Mouse (Mus musculus): ENCODE data around the gene Ttc28. TPM values are rescaled to one million over a fixed set of nuclear protein-coding genes. Genes with fewer than 3 reads are reported as not detected.

The Ttc28 gene
- polyA plus RNA-seq, 3 experiments from 2014 or later, result 0.83 to 4.4 (median 4.3) TPM

GRCm38 (mm10) chr5:110888596-110888995, 9.0 kb downstream of the Ttc28 start:
- ATAC-seq, result no peak

GRCm38 (mm10) chr5:110889945-110890344, 10.3 kb downstream of the Ttc28 start:
- no peak for ATAC-seq

GRCm38 (mm10) chr5:110890561-110890960, 11.0 kb downstream of the Ttc28 start:
- ATAC-seq, result no peak

- ATAC-seq, result no peak
These were observed 17.6 kb downstream of the Ttc28 start for GRCm38 (mm10) chr5:110897114-110897788.

GRCm38 (mm10) chr5:110898169-110898568, 18.6 kb downstream of the Ttc28 start:
- ATAC-seq, result no peak

DNA sequence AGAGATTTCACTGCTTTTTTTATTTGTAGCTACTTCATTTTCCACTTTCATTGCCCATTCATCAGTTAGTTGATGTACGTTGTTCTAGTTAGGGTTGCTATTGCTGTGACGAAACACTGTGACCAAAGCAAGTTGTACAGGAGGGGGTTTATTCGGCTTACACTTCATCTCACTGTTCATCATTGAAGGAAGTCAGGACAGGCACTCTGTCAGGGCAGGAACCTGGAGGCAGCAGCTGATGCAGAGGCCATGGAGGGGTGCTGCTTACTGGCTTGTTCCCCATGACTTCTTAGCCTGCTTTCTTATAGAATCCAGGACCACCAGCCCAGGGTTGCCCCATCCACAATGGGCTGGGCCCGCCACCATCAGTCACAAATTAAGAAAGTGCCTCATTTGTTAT, 19.2 kb downstream of the Ttc28 start:
- no peak for ATAC-seq

DNA sequence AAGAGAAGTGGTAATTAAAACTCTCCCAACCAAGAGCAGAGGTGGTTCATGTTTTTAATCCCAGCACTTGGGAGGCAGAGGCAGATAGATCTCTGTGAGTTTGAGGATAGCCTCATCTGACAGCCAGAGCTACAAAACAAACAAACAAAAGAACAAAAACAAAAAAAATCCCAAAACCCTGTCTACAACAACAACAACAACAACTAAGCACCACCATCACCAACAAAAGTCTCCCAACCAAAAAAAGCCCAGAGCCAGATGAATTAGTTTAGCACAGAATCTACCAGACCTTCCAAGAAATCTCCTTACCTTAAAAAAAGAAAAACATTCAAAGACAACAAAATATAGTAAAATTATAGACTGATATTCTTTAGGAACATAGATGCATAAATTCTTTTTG, 20.7 kb downstream of the Ttc28 start:
- no peak for ATAC-seq

DNA sequence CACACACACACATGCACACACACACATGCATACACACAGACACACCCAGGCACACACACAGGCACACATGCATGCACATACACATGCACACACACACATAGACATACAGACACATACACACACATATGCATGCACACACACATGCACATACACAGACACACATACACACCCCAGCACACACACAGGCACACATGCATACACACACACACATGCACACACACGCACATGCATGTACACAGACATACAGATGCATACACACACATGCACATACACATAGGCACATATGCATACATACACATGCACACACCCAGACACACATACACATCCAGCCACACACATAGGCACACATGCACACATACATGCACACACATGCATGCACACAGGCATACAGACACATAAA, 27.1 kb downstream of the Ttc28 start:
- no peak for ATAC-seq

DNA sequence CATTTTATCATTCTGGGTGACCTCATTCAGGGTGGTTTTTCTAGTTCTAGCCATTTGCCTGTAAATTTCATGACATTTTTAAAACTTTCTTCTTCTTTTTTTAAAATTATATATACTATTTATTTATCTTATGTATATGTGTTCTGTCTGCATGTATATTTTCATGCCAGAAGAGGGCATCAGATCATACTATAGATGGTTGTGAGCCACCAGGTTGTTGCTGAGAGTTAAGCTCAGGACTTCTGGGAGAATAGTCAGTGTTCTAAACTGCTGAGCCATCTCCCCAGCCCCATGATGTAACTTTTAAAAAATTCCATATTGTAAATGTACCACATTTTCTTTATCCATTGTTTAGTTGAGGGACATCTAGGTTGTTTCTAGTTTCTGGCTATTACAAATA, 29.3 kb downstream of the Ttc28 start:
- ATAC-seq, result no peak

- ATAC-seq, result no peak
These were observed 30.5 kb downstream of the Ttc28 start for GRCm38 (mm10) chr5:110909955-110910589.

GRCm38 (mm10) chr5:110914859-110915258, 35.3 kb downstream of the Ttc28 start:
- no peak for ATAC-seq

DNA sequence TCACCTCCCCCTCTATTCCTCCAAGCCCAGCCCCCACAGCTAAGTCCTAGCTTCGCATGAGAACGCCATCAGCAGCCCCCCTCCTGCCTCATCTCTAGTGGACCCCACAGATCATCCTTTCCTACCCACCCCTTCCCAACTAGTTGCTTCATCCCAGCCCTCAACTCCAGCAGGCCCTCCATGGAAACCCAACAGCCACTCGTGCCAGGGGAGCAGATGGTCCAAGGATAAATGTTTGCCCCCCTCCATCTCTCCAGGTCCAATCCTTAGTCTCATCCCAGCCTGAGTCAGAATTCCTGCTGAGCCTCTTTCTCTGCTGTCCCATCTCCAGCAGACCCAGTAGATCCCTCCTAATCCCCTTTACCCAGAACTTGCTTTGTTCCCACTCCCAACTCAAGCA, 36.6 kb downstream of the Ttc28 start:
- ATAC-seq, result no peak

- no peak for ATAC-seq
These were observed 39.9 kb downstream of the Ttc28 start for GRCm38 (mm10) chr5:110919541-110919940.

DNA sequence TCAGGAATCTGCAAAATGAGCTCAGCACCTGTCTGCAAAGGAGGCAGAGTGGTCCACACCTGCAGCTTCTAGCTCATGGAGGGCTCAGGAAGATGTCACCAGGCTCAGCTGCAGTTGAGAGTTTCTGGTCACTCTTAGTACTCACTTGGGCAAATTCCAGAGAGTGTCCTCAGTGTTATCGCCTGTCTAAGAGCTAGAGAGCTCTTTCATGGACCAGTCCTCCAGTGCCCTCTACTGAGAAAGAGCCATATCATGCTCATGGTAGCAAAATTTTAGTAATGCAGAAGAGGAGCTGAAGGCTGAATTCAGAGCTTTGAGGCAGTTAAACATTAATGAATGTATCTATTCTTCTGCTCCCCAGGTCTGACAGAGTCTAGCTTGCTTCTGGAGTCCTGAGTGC, 43.7 kb downstream of the Ttc28 start:
- ATAC-seq, result no peak

- no peak for ATAC-seq
These were observed 45.0 kb downstream of the Ttc28 start for GRCm38 (mm10) chr5:110924636-110925035.

GRCm38 (mm10) chr5:110925804-110926203, 46.2 kb downstream of the Ttc28 start:
- ATAC-seq, result no peak

- ATAC-seq, result no peak
These were observed 48.7 kb downstream of the Ttc28 start for GRCm38 (mm10) chr5:110928289-110928688.

- no peak for ATAC-seq
These were observed 49.7 kb downstream of the Ttc28 start for GRCm38 (mm10) chr5:110929306-110929705.

DNA sequence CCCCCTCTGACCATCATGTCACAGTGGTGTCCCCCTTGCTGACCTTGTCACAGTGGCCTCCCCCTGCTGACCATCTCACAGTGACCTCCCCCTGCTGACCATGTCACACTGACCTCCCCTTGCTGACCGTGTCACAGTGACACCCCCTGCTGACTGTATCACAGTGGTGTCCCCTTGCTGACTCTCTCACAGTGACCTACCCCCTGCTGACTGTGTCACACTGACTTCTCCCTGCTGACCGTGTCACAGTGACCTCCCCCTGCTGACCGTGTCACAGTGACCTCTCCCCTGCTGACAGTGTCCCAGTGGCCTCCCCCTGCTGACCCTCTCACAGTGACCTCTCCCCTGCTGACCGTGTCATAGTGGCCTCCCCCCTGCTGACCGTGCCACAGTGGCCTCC, 57.0 kb downstream of the Ttc28 start:
- no peak for ATAC-seq

- ATAC-seq, result no peak
These were observed 64.7 kb downstream of the Ttc28 start for GRCm38 (mm10) chr5:110944326-110944725.

GRCm38 (mm10) chr5:110948476-110949399, 69.1 kb downstream of the Ttc28 start:
- no peak for ATAC-seq

DNA sequence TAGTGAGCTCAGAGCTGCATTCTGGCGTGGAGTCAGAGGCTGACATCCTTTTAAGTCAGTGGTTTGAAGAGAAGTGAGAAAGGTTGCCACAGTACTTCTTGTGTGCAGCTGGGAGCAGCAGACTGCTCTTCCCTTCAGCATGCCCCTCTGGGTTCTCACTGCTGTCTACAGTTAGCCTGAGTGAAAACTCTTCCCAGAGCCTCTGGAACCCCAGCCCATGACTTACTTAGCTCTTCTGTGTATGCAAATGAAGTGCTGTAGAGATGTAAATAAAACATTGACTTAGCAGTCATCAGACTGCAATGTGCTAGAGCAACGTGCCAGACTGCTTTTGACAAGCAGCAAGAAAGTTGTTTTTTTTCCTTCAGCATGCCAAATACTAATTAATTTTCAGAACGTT, 70.2 kb downstream of the Ttc28 start:
- ATAC-seq, result no peak

DNA sequence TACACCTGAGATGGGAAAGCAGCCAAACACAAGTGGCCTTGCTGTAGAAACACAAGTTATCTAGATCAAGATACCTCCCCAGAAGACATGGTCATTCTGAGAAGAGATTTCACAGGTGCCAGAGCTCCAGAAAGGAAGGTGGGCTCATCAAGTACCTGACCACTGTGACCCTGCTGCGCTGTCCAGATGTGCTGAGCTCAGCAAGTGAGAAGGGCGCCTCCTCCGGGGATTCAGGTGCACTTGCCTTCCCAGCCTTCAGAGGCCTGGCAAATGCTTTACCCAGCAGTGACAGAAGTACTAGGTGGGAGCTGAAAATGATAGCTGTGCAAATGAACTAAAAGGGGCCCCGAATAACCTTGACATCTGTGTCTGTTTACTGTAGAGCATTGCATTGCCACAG, 78.6 kb downstream of the Ttc28 start:
- no peak for ATAC-seq

DNA sequence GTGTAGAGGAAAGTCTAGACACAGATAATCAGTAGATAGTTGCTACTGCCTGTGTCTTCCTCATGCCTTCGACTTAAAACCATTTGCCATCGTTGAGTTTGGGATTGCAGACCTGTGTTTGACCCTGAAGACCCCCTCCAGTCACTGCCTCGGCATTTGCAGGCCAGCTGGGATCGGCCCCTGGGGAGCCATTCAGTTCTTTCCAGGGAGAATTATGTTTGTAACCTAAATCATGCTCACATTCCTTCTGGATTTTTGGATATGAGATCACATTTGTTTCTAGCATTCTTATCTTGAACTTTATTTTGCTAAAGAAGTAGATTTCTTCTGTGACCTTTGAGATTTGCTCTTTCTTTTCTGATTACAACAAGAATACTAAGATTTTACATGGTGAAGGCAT, 80.5 kb downstream of the Ttc28 start:
- ATAC-seq, result no peak

Data from inflammation-experienced regulatory T-cells, adult 6 months (primary cell).